Mouse (Mus musculus) limb, embryonic 10.5 days (tissue): ENCODE data around the gene Pum1. TPM values are rescaled to one million over a fixed set of nuclear protein-coding genes. Genes with fewer than 3 reads are reported as not detected.

Source experiments
- DNase-seq: peaks from one replicate; pipeline ENCODE4 v3.0.0-alpha.2; 2017; ENCODE audit warnings: low spot score
- H3K27ac ChIP-seq: fragments of 300-500 bp; sonication (generic); 2 replicates; pipeline ENCODE4 v1.5.1; 2016; ENCODE audit warnings: mild to moderate bottlenecking
- H3K27me3 ChIP-seq: fragments of 300-500 bp; sonication (generic); 2 replicates; pipeline ENCODE4 v1.6.1; 2016; ENCODE audit warnings: low read depth, mild to moderate bottlenecking; ENCODE audit not compliant: poor library complexity, severe bottlenecking
- H3K36me3 ChIP-seq: fragments of 300-500 bp; sonication (generic); 2 replicates; pipeline ENCODE4 v1.6.1; 2016; ENCODE audit warnings: mild to moderate bottlenecking, moderate library complexity
- H3K4me1 ChIP-seq: fragments of 300-500 bp; sonication (generic); 2 replicates; pipeline ENCODE4 v1.6.1; 2016
- H3K4me3 ChIP-seq: fragments of 300-500 bp; sonication (generic); 2 replicates; pipeline ENCODE4 v1.5.1; 2016; ENCODE audit warnings: mild to moderate bottlenecking, moderate library complexity
- H3K9me3 ChIP-seq: fragments of 300-500 bp; sonication (generic); replicated peaks from 2 replicates; pipeline ENCODE4 v1.6.1; 2016; ENCODE audit warnings: mild to moderate bottlenecking
- WGBS: fragments of 180-500 bp; shearing (Covaris S2); methylation state at CpG from one replicate; pipeline ENCODE4 v1.1.7; 2016; 5-methylcytosine and 5-hydroxymethylcytosine counted together
- polyA plus RNA-seq: library from polyadenylated mRNA; unstranded; fragments of >200 nt; fragmentation: Nextera tagmentation; extraction: Ambion mirVana; gene quantifications from 2 replicates; pipeline ENCODE4 v1.2.1, GENCODE M21; 2016

The Pum1 gene
- polyA plus RNA-seq, 1 experiment from 2014 or later, result 124 TPM

- no peak overlapping the region for H3K27ac ChIP-seq
- H3K4me1 ChIP-seq, result no peaks in the 10 kb centered on the region
- H3K27me3 ChIP-seq, result no peaks in the 10 kb centered on the region
- H3K36me3 ChIP-seq, result peaks cover 98% of the 10 kb centered on the region
- H3K4me3 ChIP-seq, result no peak overlapping the region
- no peak for DNase-seq
- H3K9me3 ChIP-seq, result no peaks in the 10 kb centered on the region
- 84% methylated on average over 2 of the region's 2 CpGs for WGBS
Measured at GRCm38 (mm10) chr4:130754776-130755175, 91.7 kb downstream of the Pum1 start.

GRCm38 (mm10) chr4:130759875-130760274 lies 96.8 kb downstream of the Pum1 start:
- H3K27ac ChIP-seq, result no peak overlapping the region
- no peaks in the 10 kb centered on the region for H3K4me1 ChIP-seq
- H3K9me3 ChIP-seq, result no peaks in the 10 kb centered on the region
- 92% methylated on average over 2 of the region's 2 CpGs for WGBS
- no peaks in the 10 kb centered on the region for H3K27me3 ChIP-seq
- peaks cover 98% of the 10 kb centered on the region for H3K36me3 ChIP-seq
- no peak overlapping the region for H3K4me3 ChIP-seq
- no peak for DNase-seq

- H3K9me3 ChIP-seq, result no peaks in the 10 kb centered on the region
- DNase-seq, result no peak
- no peak overlapping the region for H3K4me3 ChIP-seq
- H3K4me1 ChIP-seq, result no peaks in the 10 kb centered on the region
- no peak overlapping the region for H3K27ac ChIP-seq
- H3K36me3 ChIP-seq, result peaks cover 98% of the 10 kb centered on the region
- WGBS, result 89% methylated on average over 5 of the region's 5 CpGs
- H3K27me3 ChIP-seq, result no peaks in the 10 kb centered on the region
Measured at GRCm38 (mm10) chr4:130761809-130762208, 98.7 kb downstream of the Pum1 start.

- no peaks in the 10 kb centered on the region for H3K27me3 ChIP-seq
- no peak for DNase-seq
- 94% methylated on average over 7 of the region's 7 CpGs for WGBS
- peaks cover 99% of the 10 kb centered on the region for H3K36me3 ChIP-seq
- no peak overlapping the region for H3K27ac ChIP-seq
- H3K4me1 ChIP-seq, result no peaks in the 10 kb centered on the region
- no peaks in the 10 kb centered on the region for H3K9me3 ChIP-seq
- no peak overlapping the region for H3K4me3 ChIP-seq
Measured at GRCm38 (mm10) chr4:130765399-130766160, 102.5 kb downstream of the Pum1 start.

- H3K4me3 ChIP-seq, result no peak overlapping the region
- no peaks in the 10 kb centered on the region for H3K27me3 ChIP-seq
- H3K9me3 ChIP-seq, result no peaks in the 10 kb centered on the region
- H3K36me3 ChIP-seq, result peaks cover 99% of the 10 kb centered on the region
- H3K4me1 ChIP-seq, result no peaks in the 10 kb centered on the region
- no peak for DNase-seq
- no peak overlapping the region for H3K27ac ChIP-seq
- WGBS, result 90% methylated on average over 2 of the region's 2 CpGs
Measured at GRCm38 (mm10) chr4:130766387-130766786, 103.3 kb downstream of the Pum1 start.

GRCm38 (mm10) chr4:130766926-130767325 lies 103.8 kb downstream of the Pum1 start:
- Histone ChIP-seq H3K4me3 (no peak overlapping the region), H3K4me1 (no peaks in the 10 kb centered on the region), H3K9me3 (no peaks in the 10 kb centered on the region), H3K36me3 (peaks cover 99% of the 10 kb centered on the region), H3K27me3 (no peaks in the 10 kb centered on the region), H3K27ac (no peak overlapping the region)
- WGBS, result 94% methylated on average over 4 of the region's 4 CpGs
- DNase-seq, result no peak

GRCm38 (mm10) chr4:130773899-130774298 lies 110.8 kb downstream of the Pum1 start:
- no peak for DNase-seq
- Histone ChIP-seq H3K27me3 (no peaks in the 10 kb centered on the region), H3K27ac (no peak overlapping the region), H3K9me3 (no peaks in the 10 kb centered on the region), H3K36me3 (peaks cover 99% of the 10 kb centered on the region), H3K4me3 (no peak overlapping the region), H3K4me1 (no peaks in the 10 kb centered on the region)
- WGBS, result 93% methylated on average over 4 of the region's 4 CpGs

- 96% methylated on average over 4 of the region's 4 CpGs for WGBS
- Histone ChIP-seq H3K9me3 (no peaks in the 10 kb centered on the region), H3K27ac (no peak overlapping the region), H3K27me3 (no peaks in the 10 kb centered on the region), H3K4me1 (no peaks in the 10 kb centered on the region), H3K4me3 (no peak overlapping the region), H3K36me3 (peaks cover 100% of the 10 kb centered on the region)
- DNase-seq, result no peak
Measured at GRCm38 (mm10) chr4:130774822-130775221, 111.7 kb downstream of the Pum1 start.

GRCm38 (mm10) chr4:130777647-130778046 lies 114.5 kb downstream of the Pum1 start:
- H3K9me3 ChIP-seq, result no peaks in the 10 kb centered on the region
- H3K4me1 ChIP-seq, result no peaks in the 10 kb centered on the region
- H3K4me3 ChIP-seq, result no peak overlapping the region
- no peaks in the 10 kb centered on the region for H3K27me3 ChIP-seq
- H3K36me3 ChIP-seq, result peaks cover 98% of the 10 kb centered on the region
- WGBS, result 76% methylated on average over 10 of the region's 10 CpGs
- no peak for DNase-seq
- H3K27ac ChIP-seq, result no peak overlapping the region

- DNase-seq, result no peak
- no peak overlapping the region for H3K4me3 ChIP-seq
Measured at GRCm38 (mm10) chr4:130779037-130779436, 115.9 kb downstream of the Pum1 start.

GRCm38 (mm10) chr4:130782492-130782891 lies 119.4 kb downstream of the Pum1 start:
- no peak overlapping the region for H3K4me3 ChIP-seq
- H3K9me3 ChIP-seq, result no peaks in the 10 kb centered on the region
- H3K27me3 ChIP-seq, result no peaks in the 10 kb centered on the region
- H3K4me1 ChIP-seq, result peaks cover 9% of the 10 kb centered on the region
- 81% methylated on average over 2 of the region's 2 CpGs for WGBS
- DNase-seq, result no peak
- peaks cover 51% of the 10 kb centered on the region for H3K36me3 ChIP-seq
- no peak overlapping the region for H3K27ac ChIP-seq

More at GRCm38 (mm10) chr4:130779037-130779436, 115.9 kb downstream of the Pum1 start:
- H3K4me1 ChIP-seq, result no peaks in the 10 kb centered on the region
- H3K27me3 ChIP-seq, result no peaks in the 10 kb centered on the region
- H3K9me3 ChIP-seq, result no peaks in the 10 kb centered on the region
- H3K36me3 ChIP-seq, result peaks cover 86% of the 10 kb centered on the region
- H3K27ac ChIP-seq, result no peak overlapping the region
- 87% methylated on average over 3 of the region's 3 CpGs for WGBS

- 28% methylated on average over 4 of the region's 4 CpGs for WGBS
- H3K27me3 ChIP-seq, result no peaks in the 10 kb centered on the region
- no peak overlapping the region for H3K4me3 ChIP-seq
- H3K27ac ChIP-seq, result peak overlapping the region; percentile 25; the same call in 1 of the 2 replicates
- DNase-seq, result peak; percentile 58
- H3K4me1 ChIP-seq, result peaks cover 9% of the 10 kb centered on the region
- peaks cover 29% of the 10 kb centered on the region for H3K36me3 ChIP-seq
- no peaks in the 10 kb centered on the region for H3K9me3 ChIP-seq
Measured at GRCm38 (mm10) chr4:130784755-130785154, 121.6 kb downstream of the Pum1 start.

GRCm38 (mm10) chr4:130787530-130787929 lies 124.4 kb downstream of the Pum1 start:
- Histone ChIP-seq H3K36me3 (peaks cover 2% of the 10 kb centered on the region), H3K9me3 (no peaks in the 10 kb centered on the region), H3K4me3 (no peak overlapping the region), H3K27me3 (peaks cover 10% of the 10 kb centered on the region), H3K4me1 (peaks cover 18% of the 10 kb centered on the region), H3K27ac (no peak overlapping the region)
- 78% methylated on average over 5 of the region's 5 CpGs for WGBS
- DNase-seq, result no peak
